Mouse (Mus musculus): ENCODE data around the gene Bcar1.

Bcar1 gene

GRCm38 (mm10) chr8:111713817-111714216 lies 29.8 kb downstream of the Bcar1 start:
- DNase-seq, result no peak

- DNase-seq, result peak in 1 of 2 experiments; percentile 23
Measured at GRCm38 (mm10) chr8:111713291-111713690, 30.3 kb downstream of the Bcar1 start.

- peak; percentile 66 to 78 for DNase-seq
Measured at GRCm38 (mm10) chr8:111712588-111712987, 31.0 kb downstream of the Bcar1 start.

GRCm38 (mm10) chr8:111712135-111712534 lies 31.5 kb downstream of the Bcar1 start:
- peak in 1 of 2 experiments; percentile 20 for DNase-seq

GRCm38 (mm10) chr8:111710777-111711485 lies 32.7 kb downstream of the Bcar1 start:
- DNase-seq, result peak in 1 of 2 experiments; percentile 21

GRCm38 (mm10) chr8:111709223-111709622 lies 34.4 kb downstream of the Bcar1 start:
- DNase-seq, result no peak

- DNase-seq, result no peak
Measured at GRCm38 (mm10) chr8:111708265-111708664, 35.3 kb downstream of the Bcar1 start.

GRCm38 (mm10) chr8:111705699-111706098 lies 37.9 kb downstream of the Bcar1 start:
- no peak for DNase-seq

GRCm38 (mm10) chr8:111705222-111705621 lies 38.4 kb downstream of the Bcar1 start:
- no peak for DNase-seq

GRCm38 (mm10) chr8:111704585-111704984 lies 39.0 kb downstream of the Bcar1 start:
- no peak for DNase-seq

GRCm38 (mm10) chr8:111701380-111701779 lies 42.2 kb downstream of the Bcar1 start:
- DNase-seq, result no peak

GRCm38 (mm10) chr8:111700740-111701139 lies 42.9 kb downstream of the Bcar1 start:
- no peak for DNase-seq

GRCm38 (mm10) chr8:111700201-111700600 lies 43.4 kb downstream of the Bcar1 start:
- DNase-seq, result no peak

- DNase-seq, result no peak
Measured at GRCm38 (mm10) chr8:111699035-111699434, 44.6 kb downstream of the Bcar1 start.

- no peak for DNase-seq
Measured at GRCm38 (mm10) chr8:111697655-111698054, 46.0 kb downstream of the Bcar1 start.

- DNase-seq, result no peak
Measured at GRCm38 (mm10) chr8:111695441-111695840, 48.2 kb downstream of the Bcar1 start.

- DNase-seq, result peak in 1 of 2 experiments; percentile 64
Measured at GRCm38 (mm10) chr8:111693261-111693741, 50.3 kb downstream of the Bcar1 start.

GRCm38 (mm10) chr8:111690960-111691445 lies 52.6 kb downstream of the Bcar1 start, which contains the start of gene Ctrb1:
Gene Ctrb1, minus strand, starts transcription at chr8:111691010.
- DNase-seq, result no peak

GRCm38 (mm10) chr8:111686881-111687280 lies 56.7 kb downstream of the Bcar1 start:
- DNase-seq, result no peak

- DNase-seq, result no peak
Measured at GRCm38 (mm10) chr8:111682521-111682920, 61.1 kb downstream of the Bcar1 start.

GRCm38 (mm10) chr8:111681153-111681552 lies 62.5 kb downstream of the Bcar1 start:
- no peak for DNase-seq

GRCm38 (mm10) chr8:111680423-111681028 lies 63.1 kb downstream of the Bcar1 start:
- peak; percentile 23 to 45 for DNase-seq

- DNase-seq, result no peak
Measured at GRCm38 (mm10) chr8:111678848-111679247, 64.8 kb downstream of the Bcar1 start.

GRCm38 (mm10) chr8:111678111-111678510 lies 65.5 kb downstream of the Bcar1 start:
- DNase-seq, result peak in 1 of 2 experiments; percentile 72

Measured in lung, postnatal 4 days (tissue).